Mouse (Mus musculus) liver, embryonic 11.5 days (tissue): ENCODE results near the gene Acbd4. TPM values are rescaled to one million over a fixed set of nuclear protein-coding genes. Genes with fewer than 3 reads are reported as not detected.

ENCODE experiments used
- ATAC-seq: fragments of 200-750 bp; cut with Nextera tagmentation; replicated peaks from 2 replicates; pipeline ENCODE4 v1.8.0; 2017; ENCODE audit warnings: moderate number of reproducible peaks, mild to moderate bottlenecking, moderate TSS enrichment, moderate library complexity; ENCODE audit not compliant: low FRiP score
- DNase-seq: peaks from one replicate; pipeline ENCODE4 v3.0.0-alpha.2; 2017; ENCODE audit warnings: low spot score
- H3K27ac ChIP-seq: fragments of 300-500 bp; sonication (generic); 2 replicates; pipeline ENCODE4 v1.5.1; 2014; ENCODE audit warnings: mild to moderate bottlenecking, low read depth, low read length, control low read depth
- H3K27me3 ChIP-seq: fragments of 300-500 bp; sonication (generic); replicated peaks from 2 replicates; pipeline ENCODE4 v1.6.1; 2014; ENCODE audit warnings: low read length, mixed read lengths; ENCODE audit not compliant: control insufficient read depth, insufficient read depth
- H3K36me3 ChIP-seq: fragments of 300-500 bp; sonication (generic); 2 replicates; pipeline ENCODE4 v1.6.1; 2014; ENCODE audit warnings: mild to moderate bottlenecking, low read length, moderate library complexity, mixed read lengths; ENCODE audit not compliant: control insufficient read depth, insufficient read depth
- H3K4me1 ChIP-seq: fragments of 300-500 bp; sonication (generic); replicated peaks from 2 replicates; pipeline ENCODE4 v1.6.1; 2014; ENCODE audit warnings: low read length, mixed read lengths; ENCODE audit not compliant: control insufficient read depth, insufficient read depth
- H3K4me2 ChIP-seq: fragments of 300-500 bp; sonication (generic); 2 replicates; pipeline ENCODE4 v1.6.1; 2014; ENCODE audit warnings: mild to moderate bottlenecking, control low read depth, moderate library complexity
- H3K4me3 ChIP-seq: fragments of 300-500 bp; sonication (generic); 2 replicates; pipeline ENCODE4 v1.5.1; 2014; ENCODE audit warnings: low read depth, low read length, control low read depth
- H3K9ac ChIP-seq: fragments of 300-500 bp; sonication (generic); 2 replicates; pipeline ENCODE4 v1.6.1; 2014; ENCODE audit warnings: low read depth, low read length, control low read depth
- H3K9me3 ChIP-seq: fragments of 300-500 bp; sonication (generic); 2 replicates; pipeline ENCODE4 v1.6.1; 2016; ENCODE audit warnings: low read length, inconsistent platforms, mixed read lengths; ENCODE audit not compliant: control insufficient read depth
- WGBS: fragments of 180-500 bp; shearing (Covaris S2); extraction: QIAGEN DNeasy Blood & Tissue Kit; methylation state at CpG from one replicate; pipeline ENCODE4 v1.1.7; 2014; 5-methylcytosine and 5-hydroxymethylcytosine counted together
- polyA plus RNA-seq: library from polyadenylated mRNA; unstranded; fragments of >200 nt; fragmentation: Nextera tagmentation; extraction: Ambion mirVana; gene quantifications from 2 replicates; pipeline ENCODE4 v1.2.1, GENCODE M21; 2014

Acbd4 gene
- 24.5 and 30.7 TPM in 2 replicates for polyA plus RNA-seq

DNA sequence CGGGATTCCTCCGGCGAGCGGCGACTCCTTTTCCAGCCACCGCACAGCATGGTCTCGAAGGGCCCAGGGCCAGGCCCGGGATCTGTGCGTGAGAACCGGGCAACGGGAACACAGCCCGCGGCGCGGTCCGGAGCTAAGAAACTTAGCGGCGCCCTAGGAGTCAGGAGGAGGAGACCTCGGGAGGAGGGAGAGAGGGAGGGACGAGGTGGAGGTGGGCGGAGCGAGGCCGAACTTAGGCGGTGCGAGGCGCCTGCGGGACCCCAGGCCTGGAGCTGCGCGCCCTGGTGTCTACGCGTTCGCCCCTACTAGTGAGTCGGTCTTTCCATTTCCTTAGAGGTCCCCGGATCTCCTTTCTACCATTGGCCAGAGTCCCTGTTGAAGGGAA lies at the start of gene Acbd4, which contains the start of gene Plcd3:
TSS of gene Acbd4 (plus strand) at position 202 of the 385 bp plus-strand sequence.
TSS of gene Plcd3 (minus strand) at position 178 of the 385 bp plus-strand sequence.
- peaks cover 36% of the 10 kb centered on the region for H3K27me3 ChIP-seq
- H3K9me3 ChIP-seq: no peaks in the 10 kb centered on the region
- peak within 1 kb of the TSS; percentile 96 for H3K4me2 ChIP-seq
- DNase-seq: peak; percentile 73
- 0 out of 2 replicates have a peak, but pooled peaks have one; percentile 32 for ATAC-seq
- H3K4me3 ChIP-seq: peak within 1 kb of the TSS; percentile 70
- H3K36me3 ChIP-seq: no peaks in the 10 kb centered on the region
- H3K27ac ChIP-seq: no peak within 1 kb of the TSS
- H3K9ac ChIP-seq: peak within 1 kb of the TSS; percentile 47
- WGBS: under 1% methylated on average over 34 of the region's 34 CpGs
- H3K4me1 ChIP-seq: peaks cover 49% of the 10 kb centered on the region

DNA sequence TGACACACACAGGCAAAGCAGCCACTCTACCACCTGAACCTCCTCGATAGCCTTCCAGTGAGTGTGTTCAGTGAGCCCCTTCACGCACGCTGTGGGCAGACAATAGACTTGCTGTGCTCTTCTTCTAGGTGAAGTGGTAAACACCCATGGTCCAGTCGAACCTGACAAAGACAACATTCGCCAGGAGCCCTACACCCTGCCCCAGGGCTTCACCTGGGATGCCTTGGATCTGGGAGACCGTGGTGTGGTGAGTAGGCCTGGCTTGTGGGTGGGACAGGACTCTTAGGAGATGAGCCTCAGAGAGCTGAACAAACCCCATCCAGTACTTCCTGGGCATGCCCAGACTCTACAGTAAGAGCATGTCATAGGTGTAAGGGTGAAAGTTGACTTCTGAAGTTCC lies 49.4 kb upstream of the Acbd4 start:
- Histone ChIP-seq H3K36me3 (peaks cover 38% of the 10 kb centered on the region), H3K9ac (no peak overlapping the region), H3K27me3 (no peaks in the 10 kb centered on the region), H3K9me3 (no peaks in the 10 kb centered on the region), H3K4me3 (no peak overlapping the region), H3K4me1 (no peaks in the 10 kb centered on the region), H3K4me2 (no peak overlapping the region), H3K27ac (no peak overlapping the region)
- no peak for ATAC-seq
- WGBS: 90% methylated on average over 6 of the region's 6 CpGs
- no peak for DNase-seq

DNA sequence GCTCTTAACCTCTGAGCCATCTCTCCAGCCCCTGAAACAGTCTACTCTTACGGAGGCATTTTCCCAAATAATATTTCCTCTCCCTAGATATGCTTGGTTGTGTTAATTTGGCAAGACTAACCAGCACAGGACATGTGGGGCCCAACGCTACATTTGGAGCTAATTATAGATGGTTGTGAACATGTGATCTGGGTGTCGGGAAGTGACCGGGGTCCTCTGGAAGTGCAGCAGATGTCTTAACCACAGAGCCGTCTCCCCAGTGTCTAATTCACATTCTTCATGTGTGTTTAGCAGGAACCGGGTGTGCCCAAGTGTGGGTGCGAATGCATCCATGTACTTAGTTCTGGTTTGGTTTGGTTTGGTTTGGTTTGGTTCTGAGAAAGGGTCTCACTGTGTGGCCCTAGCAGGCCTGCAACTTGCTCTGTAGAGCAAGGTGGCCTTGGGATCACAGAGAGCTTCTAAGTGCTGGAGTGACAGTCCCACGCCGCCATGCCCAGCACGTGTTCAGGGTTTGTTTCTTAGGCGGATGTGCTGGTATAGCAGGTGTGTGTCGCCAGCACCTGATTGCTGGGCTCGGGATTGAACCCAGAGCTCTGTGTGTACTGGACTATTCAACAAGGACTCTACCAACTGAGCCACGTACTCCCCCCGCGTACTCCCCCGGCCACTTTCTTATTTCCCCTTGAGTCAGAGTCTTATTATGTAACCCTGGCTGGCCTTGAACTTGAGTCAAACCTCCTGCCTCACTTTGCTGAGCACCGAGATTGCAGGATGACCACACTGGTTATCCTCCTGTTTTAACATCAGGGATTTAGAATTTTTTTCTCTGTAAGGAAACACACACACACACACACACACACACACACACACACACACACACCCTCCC lies 48.0 kb upstream of the Acbd4 start:
- Histone ChIP-seq H3K36me3 (peaks cover 46% of the 10 kb centered on the region), H3K4me2 (no peak overlapping the region), H3K27ac (no peak overlapping the region), H3K4me3 (no peak overlapping the region), H3K9ac (no peak overlapping the region), H3K4me1 (no peaks in the 10 kb centered on the region), H3K27me3 (no peaks in the 10 kb centered on the region), H3K9me3 (no peaks in the 10 kb centered on the region)
- 87% methylated on average over 18 of the region's 18 CpGs for WGBS
- ATAC-seq: no peak
- no peak for DNase-seq

DNA sequence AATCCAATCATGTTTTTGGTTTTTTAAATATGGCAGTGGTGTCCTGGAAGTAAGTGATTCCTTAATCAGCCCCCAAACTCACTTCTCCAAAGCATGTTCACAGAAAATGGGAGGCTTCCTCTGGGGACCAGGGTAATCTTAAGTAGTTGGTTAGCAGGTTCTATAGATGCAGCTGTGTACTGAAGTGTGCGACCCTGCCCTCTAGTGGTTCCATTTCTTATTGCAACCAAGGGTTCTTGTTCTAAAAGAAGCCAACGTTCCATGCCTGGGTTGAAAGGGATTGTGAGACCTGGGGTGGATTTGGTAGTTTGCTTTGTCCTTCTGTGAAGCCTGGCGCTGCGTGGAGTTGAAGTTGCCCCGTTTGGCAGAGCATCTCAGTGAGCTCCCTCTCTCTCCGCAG lies 46.7 kb upstream of the Acbd4 start:
- DNase-seq (peak; percentile 66), ATAC-seq (no peak)
- Histone ChIP-seq H3K36me3 (peaks cover 49% of the 10 kb centered on the region), H3K4me3 (no peak overlapping the region), H3K9me3 (no peaks in the 10 kb centered on the region), H3K9ac (no peak overlapping the region), H3K4me2 (no peak overlapping the region), H3K27ac (no peak overlapping the region), H3K4me1 (no peaks in the 10 kb centered on the region), H3K27me3 (no peaks in the 10 kb centered on the region)
- WGBS: 51% methylated on average over 6 of the region's 6 CpGs

DNA sequence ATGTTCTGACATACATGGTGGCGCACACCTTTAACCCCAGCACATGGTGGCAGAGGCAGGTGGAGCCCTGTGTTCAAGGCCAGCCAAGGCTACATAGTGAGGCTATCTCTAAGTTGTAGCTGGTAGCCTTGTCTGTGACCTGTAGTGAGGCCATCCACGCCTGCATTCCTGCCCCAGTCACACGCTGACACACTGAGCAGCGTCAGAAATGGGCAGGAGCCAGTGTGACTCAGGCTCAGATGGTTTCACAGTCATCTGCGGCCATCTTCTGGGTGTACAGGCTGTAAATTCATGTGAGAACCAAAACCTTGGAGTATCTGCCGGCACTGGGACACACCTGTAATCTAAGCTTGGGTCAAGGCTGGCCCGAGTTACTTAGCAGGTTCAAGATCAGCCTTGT lies 44.8 kb upstream of the Acbd4 start:
- Histone ChIP-seq H3K9me3 (no peaks in the 10 kb centered on the region), H3K4me1 (no peaks in the 10 kb centered on the region), H3K4me2 (no peak overlapping the region), H3K4me3 (no peak overlapping the region), H3K27me3 (no peaks in the 10 kb centered on the region), H3K9ac (no peak overlapping the region), H3K27ac (no peak overlapping the region), H3K36me3 (peaks cover 47% of the 10 kb centered on the region)
- ATAC-seq (no peak), DNase-seq (no peak)
- 93% methylated on average over 7 of the region's 7 CpGs for WGBS

DNA sequence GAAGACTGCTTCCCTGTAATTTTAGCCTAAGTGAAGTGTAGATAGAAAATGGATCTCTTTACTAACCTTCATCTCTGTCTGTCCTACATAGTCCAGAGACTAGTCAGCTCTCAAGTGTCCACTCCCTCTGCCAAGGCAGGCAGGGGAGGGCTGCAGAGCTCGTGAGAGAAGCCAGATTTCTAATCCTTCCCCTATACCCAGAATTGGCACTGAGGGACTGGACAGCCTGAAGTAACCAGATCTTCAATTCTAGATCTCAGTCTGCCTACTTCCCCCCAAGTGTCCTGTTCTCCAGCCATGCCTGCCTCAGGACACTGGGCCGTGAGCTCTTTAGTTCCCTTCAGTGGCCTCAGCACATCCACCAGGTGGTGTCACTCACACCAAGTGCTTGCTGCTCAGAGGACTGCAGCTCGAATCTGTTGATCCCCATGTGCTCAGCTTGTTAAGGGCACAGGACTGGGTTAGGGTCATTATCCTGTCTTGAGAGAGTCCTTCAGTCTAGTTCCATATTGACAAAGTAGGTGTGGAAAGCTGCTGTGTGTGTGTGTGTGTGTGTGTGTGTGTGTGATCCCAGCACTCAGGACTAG lies 42.9 kb upstream of the Acbd4 start:
- no peak overlapping the region for H3K9ac ChIP-seq
- ATAC-seq: no peak
- H3K27me3 ChIP-seq: no peaks in the 10 kb centered on the region
- no peak overlapping the region for H3K4me3 ChIP-seq
- peaks cover 41% of the 10 kb centered on the region for H3K36me3 ChIP-seq
- no peak for DNase-seq
- H3K9me3 ChIP-seq: no peaks in the 10 kb centered on the region
- no peak overlapping the region for H3K27ac ChIP-seq
- H3K4me1 ChIP-seq: no peaks in the 10 kb centered on the region
- no peak overlapping the region for H3K4me2 ChIP-seq
- 75% methylated on average over 3 of the region's 3 CpGs for WGBS

DNA sequence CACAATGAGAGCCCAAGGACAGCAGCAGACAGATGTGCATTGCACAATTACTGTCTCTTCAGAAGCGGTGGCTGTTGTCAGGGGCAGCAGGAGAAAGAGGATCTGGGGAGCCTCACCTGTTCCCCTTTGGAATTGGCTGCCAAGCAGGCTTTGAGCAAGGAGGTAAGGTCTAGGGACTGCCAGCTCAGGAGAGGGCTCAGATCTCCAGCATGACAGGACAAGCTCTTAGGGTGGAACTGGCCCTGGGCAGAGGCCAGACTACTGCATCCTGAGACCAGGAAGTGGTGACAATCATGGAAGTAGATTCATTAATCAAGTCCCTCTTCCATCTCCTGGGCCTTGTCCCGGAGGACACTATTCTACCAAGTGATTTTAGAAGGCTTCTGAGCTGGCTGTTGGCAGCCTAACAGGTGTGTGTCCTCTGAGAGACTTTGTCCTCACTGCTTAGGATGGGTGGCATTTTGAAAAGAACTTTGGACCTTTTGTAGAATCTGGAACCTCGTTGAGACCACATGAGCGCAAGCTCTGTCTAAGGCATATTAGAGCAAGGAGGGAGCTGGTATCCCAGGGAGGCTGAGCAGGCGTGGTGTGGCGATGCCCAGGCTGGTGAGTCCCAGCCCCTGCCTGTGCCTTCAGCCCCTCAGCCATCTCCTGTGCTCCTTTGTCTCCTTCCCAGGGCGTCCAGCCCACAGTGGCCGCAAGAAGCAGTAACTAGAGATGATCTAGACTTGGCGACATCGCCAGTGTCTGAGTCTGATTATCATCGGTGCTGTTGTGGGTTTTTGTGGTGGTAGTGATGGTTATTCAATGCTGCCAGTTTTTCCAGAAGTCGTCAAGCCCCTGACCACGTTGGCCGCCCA lies 35.1 kb upstream of the Acbd4 start:
- Histone ChIP-seq H3K9ac (no peak overlapping the region), H3K4me2 (no peak overlapping the region), H3K4me1 (no peaks in the 10 kb centered on the region), H3K4me3 (no peak overlapping the region), H3K36me3 (peaks cover 30% of the 10 kb centered on the region), H3K9me3 (no peaks in the 10 kb centered on the region), H3K27ac (no peak overlapping the region), H3K27me3 (no peaks in the 10 kb centered on the region)
- no peak for DNase-seq
- 90% methylated on average over 14 of the region's 14 CpGs for WGBS
- ATAC-seq: no peak

DNA sequence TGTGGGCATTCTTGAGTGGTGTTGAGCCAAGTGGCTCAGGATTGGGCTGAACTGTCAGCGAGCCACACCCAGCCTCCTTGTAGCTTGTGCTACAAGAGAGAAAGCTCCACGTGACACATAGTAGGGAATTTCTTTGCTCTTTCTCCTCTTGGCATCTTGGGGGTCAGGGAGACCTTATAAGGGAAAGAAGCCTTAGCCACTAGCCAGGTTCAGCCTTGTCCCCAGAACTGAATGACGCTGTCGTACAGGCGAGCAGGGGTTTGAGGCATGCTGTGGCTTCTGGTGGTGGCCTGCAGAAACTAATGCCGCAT lies 34.5 kb upstream of the Acbd4 start:
- ATAC-seq: no peak
- Histone ChIP-seq H3K36me3 (peaks cover 27% of the 10 kb centered on the region), H3K9me3 (no peaks in the 10 kb centered on the region), H3K27me3 (no peaks in the 10 kb centered on the region), H3K4me3 (no peak overlapping the region), H3K9ac (no peak overlapping the region), H3K27ac (no peak overlapping the region), H3K4me1 (no peaks in the 10 kb centered on the region), H3K4me2 (no peak overlapping the region)
- no peak for DNase-seq
- WGBS: 99% methylated on average over 6 of the region's 6 CpGs
